Mouse (Mus musculus): ENCODE measurements around the gene Aifm1.
A peak's percentile ranks its signal among the peaks of the same experiment; 100 is the strongest.

DNA sequence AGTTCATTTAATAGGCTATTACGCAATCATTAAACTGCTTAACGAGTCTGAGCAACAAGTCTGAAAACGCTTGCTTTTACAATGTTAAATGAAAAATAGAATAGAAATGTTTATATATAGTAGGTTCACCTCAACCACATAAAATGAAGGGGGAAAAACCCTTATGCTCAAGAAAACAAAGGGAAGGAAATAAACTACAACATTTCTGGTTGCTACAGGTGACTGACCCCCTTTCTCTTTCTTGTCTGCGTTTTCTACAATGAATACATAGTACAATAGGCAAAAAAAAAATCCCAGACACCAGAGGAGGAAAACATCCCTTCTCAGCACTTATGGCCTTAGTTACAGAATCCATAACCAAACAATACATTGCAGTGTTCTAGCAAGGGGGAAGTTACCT is 32.3 kb downstream of the Aifm1 start:
- TF ChIP-seq MYOG (IDR thresholded peaks at IDR 0.05; ENCODE audit: control insufficient read depth, extremely low read depth, insufficient read length) (no peak), CTCF (IDR thresholded peaks at IDR 0.05; ENCODE audit: control insufficient read depth, insufficient read depth, insufficient read length) (no peak), MYOD1 (IDR thresholded peaks at IDR 0.05; ENCODE audit: control insufficient read depth, insufficient read length, low read depth) (no peak), MAX (IDR thresholded peaks at IDR 0.05) (no peak), USF1 (IDR thresholded peaks at IDR 0.05; ENCODE audit: low read depth) (no peak), FOSL1 (IDR thresholded peaks at IDR 0.05; ENCODE audit: insufficient read depth, low read length, poor library complexity, severe bottlenecking) (no peak), CEBPB (IDR thresholded peaks at IDR 0.05; ENCODE audit: low read depth) (peak; percentile 12)

Measured in C2C12 (cell line).